Mouse (Mus musculus) cerebellum, postnatal 4 days (tissue): ENCODE data around the gene S100z.
A peak's percentile ranks its signal among the peaks of the same experiment; 100 is the strongest.

Experiments
- DNase-seq, 2 experiments: peaks; one replicate each; pipeline ENCODE4 v3.0.0; 2022; ENCODE audit warnings: low spot score in 2 of 2, mixed read lengths in 1 of 2

Gene S100z

GRCm38 (mm10) chr13:95444824-95445223, 33.7 kb downstream of the S100z start, which contains the start of gene Crhbp:
Gene Crhbp (minus strand): TSS chr13:95444924.
- DNase-seq, result no peak

GRCm38 (mm10) chr13:95444291-95444690, 34.2 kb downstream of the S100z start:
- DNase-seq, result no peak

- peak in 1 of 2 experiments; percentile 19 for DNase-seq
These were observed 34.9 kb downstream of the S100z start for GRCm38 (mm10) chr13:95443376-95444233.

GRCm38 (mm10) chr13:95442901-95443300, 35.6 kb downstream of the S100z start:
- no peak for DNase-seq

- no peak for DNase-seq
These were observed 39.0 kb downstream of the S100z start for GRCm38 (mm10) chr13:95439569-95439968.

GRCm38 (mm10) chr13:95431760-95432159, 46.8 kb downstream of the S100z start:
- DNase-seq, result no peak

GRCm38 (mm10) chr13:95427499-95427898, 51.0 kb downstream of the S100z start:
- no peak for DNase-seq
